Mouse (Mus musculus): Measurements from ENCODE around the gene Atf3. TPM values are rescaled to one million over a fixed set of nuclear protein-coding genes. Genes with fewer than 3 reads are reported as not detected.
A peak's percentile ranks its signal among the peaks of the same experiment; 100 is the strongest.

Atf3 gene
- polyA plus RNA-seq, 1 experiment from 2014 or later, result 1.5 TPM

DNA sequence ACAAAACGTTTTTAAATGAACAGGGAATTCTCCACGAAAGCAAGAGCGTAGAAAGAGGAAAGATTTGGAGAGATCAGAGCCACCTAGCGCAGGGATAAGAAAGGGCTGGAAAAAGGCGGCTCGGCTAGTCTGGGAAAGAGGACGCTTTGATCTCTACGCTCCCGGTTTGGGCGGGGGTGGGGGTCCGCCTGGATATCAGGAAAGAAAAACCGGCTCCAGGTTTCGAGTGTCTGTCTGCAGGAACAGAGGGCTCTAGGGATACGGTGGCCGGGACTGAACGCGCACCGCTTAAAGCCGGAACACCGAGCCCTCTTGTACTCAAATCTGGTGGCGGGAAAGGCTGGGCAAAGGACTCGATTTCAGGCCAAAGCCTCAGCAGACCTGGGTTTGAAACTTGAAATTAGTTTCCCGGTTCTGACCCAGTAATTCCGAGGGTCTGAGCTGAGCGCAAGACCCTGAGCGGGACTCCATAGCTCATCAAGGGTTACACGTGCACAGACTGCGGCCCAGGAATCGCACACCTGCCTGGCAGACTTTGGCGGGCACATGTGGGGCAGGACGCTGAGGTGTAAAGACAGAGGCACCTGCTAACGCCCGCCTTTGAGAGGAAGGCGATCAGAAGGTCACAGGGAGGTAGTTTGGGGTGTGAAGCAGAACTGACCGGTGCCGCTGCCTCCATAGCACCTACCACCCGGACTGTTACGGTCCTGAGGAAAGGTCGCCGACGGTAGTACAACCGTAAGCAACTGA, 33.6 kb downstream of the Atf3 start:
- H3K27ac ChIP-seq (replicated peaks), result no peak overlapping the region
- 1% methylated on average over 42 of the region's 42 CpGs for WGBS
- peak overlapping the region; percentile 50 for H3K4me3 ChIP-seq
- no peaks in the 10 kb centered on the region for H3K36me3 ChIP-seq
- peaks cover 39% of the 10 kb centered on the region for H3K4me1 ChIP-seq
- H3K9ac ChIP-seq (replicated peaks), result peak overlapping the region; percentile 41; the same call in 1 of the 2 replicates
- H3K4me2 ChIP-seq (replicated peaks), result peak overlapping the region; percentile 97
- H3K9me3 ChIP-seq, result no peaks in the 10 kb centered on the region
- peaks cover 87% of the 10 kb centered on the region for H3K27me3 ChIP-seq
- ATAC-seq (replicated peaks), result no peak

DNA sequence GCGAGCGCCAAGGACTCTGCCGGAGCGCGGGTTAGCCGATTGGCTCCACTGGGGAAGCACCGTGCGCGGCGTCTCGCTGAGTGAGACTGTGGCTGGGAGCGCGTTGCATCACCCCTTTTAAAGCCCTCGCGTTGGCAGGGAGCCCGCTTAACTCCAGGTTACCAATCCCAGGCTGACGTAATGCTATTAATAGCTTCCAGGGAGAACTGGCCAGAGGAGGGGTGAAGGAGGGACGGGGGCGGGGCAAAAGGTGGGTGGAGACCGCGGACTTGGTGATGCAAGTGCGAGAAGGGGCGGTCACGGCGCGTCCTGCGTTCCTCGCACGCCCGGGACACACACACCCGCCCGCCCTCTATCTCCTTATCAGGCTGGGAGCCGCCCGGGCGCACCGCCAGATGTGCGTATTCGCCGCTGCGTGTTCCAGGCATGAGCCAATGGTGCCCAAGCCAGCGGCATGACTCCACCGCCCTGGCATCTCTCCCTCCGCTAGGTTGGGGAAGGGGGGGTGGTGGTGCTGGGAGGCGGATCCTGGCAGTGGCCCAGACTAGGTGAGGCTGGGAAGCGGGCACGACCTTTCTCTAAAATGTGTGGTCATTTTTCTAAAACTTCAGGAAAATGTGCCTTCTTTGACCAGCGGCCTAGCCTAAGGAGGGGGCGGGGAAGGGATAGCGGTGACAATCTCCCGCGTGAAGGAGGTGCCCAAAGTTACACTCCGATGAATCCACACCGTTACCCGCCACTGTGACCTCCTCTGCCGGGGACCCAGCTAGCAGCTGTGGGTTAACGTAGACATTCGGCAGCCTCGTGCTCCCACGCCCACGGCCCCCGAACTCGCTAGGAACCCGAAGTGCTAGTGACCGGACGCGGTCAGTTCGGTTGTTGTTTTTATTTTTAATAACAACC, 34.4 kb downstream of the Atf3 start:
- peak overlapping the region; percentile 97 for H3K4me2 ChIP-seq (replicated peaks)
- H3K9me3 ChIP-seq, result no peaks in the 10 kb centered on the region
- no peak overlapping the region for H3K27ac ChIP-seq (replicated peaks)
- peak overlapping the region; percentile 41 for H3K9ac ChIP-seq (replicated peaks)
- peak overlapping the region; percentile 50 for H3K4me3 ChIP-seq
- peaks cover 90% of the 10 kb centered on the region for H3K27me3 ChIP-seq
- peaks cover 39% of the 10 kb centered on the region for H3K4me1 ChIP-seq
- no peaks in the 10 kb centered on the region for H3K36me3 ChIP-seq
- under 1% methylated on average over 66 of the region's 67 CpGs for WGBS
- peak; percentile 82 for ATAC-seq (replicated peaks)

DNA sequence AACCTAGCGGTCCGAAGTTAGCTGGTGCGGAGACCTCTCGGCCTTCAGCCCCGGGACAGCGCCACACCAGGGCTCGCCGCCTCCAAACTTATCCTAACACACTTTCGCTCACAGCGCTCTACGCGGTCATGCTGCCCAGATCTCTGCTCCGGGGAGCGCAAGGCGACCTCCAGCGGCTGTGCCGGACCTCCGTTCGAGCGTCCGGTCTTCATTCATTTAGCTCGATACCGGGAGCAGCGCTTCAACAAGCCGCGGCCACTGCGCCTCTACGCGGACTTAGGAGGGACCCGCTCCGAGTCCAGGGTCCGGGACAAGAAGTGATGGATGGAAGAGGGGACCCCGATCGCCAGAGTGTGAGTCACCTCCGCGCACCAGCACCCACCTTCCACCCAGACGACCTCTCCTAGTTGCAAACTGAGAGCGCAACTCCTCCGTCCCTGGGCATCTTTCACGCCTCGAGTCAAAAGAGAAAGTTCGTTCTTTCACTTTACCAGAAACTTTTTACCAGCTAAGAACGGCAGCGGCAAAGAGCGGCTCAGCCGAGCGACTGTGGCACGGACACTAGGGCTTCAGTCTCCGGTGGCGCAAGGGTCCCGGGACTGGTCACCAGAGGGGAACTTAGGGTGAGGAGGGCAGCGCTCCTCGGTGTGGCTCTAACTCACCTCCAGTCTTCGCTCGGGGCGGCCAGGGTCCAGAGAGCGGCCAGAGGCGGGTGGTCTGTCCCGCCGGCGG, 35.2 kb downstream of the Atf3 start:
- Histone ChIP-seq H3K4me2 (replicated peaks) (peak overlapping the region; percentile 97), H3K36me3 (no peaks in the 10 kb centered on the region), H3K4me1 (peaks cover 39% of the 10 kb centered on the region), H3K27me3 (peaks cover 85% of the 10 kb centered on the region), H3K4me3 (peak overlapping the region; percentile 50), H3K9me3 (no peaks in the 10 kb centered on the region), H3K9ac (replicated peaks) (peak overlapping the region; percentile 41), H3K27ac (replicated peaks) (no peak overlapping the region)
- WGBS, result under 1% methylated on average over 61 of the region's 61 CpGs
- peak; percentile 27; the same call in 1 of the 2 replicates for ATAC-seq (replicated peaks)

DNA sequence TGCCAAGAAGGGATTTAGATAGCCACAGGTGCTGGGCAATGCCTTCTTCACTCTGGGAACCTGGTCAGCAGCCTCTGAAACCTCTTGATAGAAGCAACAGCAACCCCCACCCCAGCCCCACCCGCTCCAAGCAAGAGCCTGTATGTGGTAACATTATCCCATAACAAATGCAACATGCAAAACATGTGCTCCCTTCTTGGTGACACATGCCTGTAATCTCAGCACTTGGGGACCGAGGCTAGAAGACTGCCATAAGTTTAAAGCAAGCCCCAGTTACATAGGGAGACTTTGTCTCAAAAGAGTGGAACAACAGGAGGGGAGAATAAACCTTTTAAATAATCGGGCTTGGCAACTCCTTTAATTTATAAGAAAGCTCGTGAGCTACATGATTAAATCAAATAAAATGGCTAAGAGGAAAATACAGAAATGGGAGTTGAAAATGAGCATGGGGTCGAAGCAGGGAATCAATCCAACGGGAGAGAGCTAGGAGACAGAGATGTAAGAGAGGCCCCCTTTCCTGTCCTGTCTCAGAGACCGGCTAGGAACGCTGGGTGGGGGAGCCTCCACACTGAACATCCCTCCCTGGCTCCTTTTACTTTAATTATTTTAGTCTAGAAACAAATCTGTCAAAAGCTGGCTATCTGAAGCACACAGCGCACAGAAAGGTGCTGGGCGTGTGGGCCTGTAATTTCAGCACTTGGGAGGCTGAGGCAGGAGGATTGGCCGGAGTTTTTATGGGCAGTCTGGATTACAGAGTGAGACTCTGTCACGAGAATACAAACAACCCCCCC, 36.2 kb downstream of the Atf3 start:
- Histone ChIP-seq H3K4me3 (no peak overlapping the region), H3K9me3 (no peaks in the 10 kb centered on the region), H3K4me2 (replicated peaks) (no peak overlapping the region), H3K9ac (replicated peaks) (no peak overlapping the region), H3K36me3 (no peaks in the 10 kb centered on the region), H3K27ac (replicated peaks) (no peak overlapping the region), H3K27me3 (peaks cover 76% of the 10 kb centered on the region), H3K4me1 (peaks cover 39% of the 10 kb centered on the region)
- WGBS, result 45% methylated on average over 12 of the region's 12 CpGs
- no peak for ATAC-seq (replicated peaks)

DNA sequence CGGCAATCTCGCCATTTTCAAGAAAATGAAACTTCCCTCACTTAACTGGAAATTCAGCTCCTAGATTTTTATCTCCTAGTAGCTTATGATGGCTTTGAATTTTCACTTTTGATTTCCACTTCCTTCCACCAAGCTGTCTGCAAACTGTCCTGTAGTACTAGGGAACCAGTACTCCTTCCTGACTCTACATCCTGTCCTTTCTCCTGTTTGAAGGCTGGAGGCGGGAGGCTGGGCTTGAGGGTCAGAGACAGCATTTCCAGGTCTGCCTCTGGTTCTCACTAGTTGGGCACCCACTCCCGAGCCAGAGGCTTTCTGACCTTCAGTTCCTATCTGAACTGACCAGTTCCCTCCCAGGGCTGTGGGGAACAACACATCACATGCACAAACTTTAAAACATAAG, 37.4 kb downstream of the Atf3 start:
- Histone ChIP-seq H3K27ac (replicated peaks) (no peak overlapping the region), H3K4me2 (replicated peaks) (no peak overlapping the region), H3K9ac (replicated peaks) (no peak overlapping the region), H3K36me3 (no peaks in the 10 kb centered on the region), H3K4me3 (no peak overlapping the region), H3K4me1 (peaks cover 32% of the 10 kb centered on the region), H3K9me3 (no peaks in the 10 kb centered on the region), H3K27me3 (peaks cover 64% of the 10 kb centered on the region)
- no peak for ATAC-seq (replicated peaks)
- 73% methylated on average over 4 of the region's 4 CpGs for WGBS

DNA sequence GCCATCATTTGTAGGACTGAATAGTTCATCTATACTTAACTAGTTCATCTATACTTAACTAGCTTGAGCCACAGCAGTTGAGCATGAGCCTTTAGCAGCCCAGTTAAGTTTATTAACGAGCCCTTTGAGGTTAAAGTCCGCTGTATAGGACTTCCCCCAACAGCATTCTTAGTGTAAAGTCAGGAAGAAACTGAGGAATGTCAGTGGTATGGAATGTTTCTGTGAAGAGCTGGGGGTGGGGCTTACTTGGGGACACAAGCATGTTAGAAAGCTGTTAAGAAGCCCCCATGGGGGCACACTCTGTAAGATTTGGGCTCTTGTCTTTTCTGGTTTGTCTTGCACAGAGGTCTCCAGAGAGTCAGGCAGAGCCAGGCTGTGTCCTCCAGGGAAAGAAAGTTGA, 38.0 kb downstream of the Atf3 start:
- no peak for ATAC-seq (replicated peaks)

DNA sequence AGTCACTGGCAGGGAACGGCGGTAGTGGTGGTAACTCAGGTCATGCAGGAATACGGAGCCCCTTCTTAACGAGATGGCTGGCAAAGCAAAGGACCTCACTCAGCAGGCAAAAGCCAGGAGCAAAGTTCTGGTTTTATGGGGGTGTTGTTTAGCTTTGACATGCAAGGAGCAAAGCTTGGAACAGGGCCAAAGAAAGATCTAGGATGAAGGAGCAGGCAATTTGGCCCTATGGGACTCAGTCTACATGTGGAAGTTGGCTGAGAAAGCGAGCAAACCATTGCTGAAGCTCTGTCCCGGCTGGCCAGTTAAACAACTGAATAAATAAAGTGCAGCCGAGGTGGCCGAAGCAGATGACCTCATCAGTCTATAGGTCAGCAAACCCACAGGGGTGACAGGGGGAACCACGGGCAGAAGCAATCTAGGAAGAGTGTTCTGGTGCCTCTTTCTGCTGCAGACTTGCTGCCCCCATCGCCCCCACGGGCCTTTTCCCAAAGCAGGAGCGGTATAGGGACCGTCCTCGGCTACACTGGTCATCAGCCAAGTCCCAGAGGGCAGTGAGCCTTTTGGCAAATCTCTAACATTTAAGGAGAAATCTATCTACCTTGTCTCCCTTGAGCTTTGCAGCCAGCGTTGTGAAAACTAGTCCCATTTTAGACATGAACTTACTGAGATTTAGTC, 39.2 kb downstream of the Atf3 start:
- WGBS, result 42% methylated on average over 15 of the region's 15 CpGs
- no peak overlapping the region for H3K4me3 ChIP-seq
- H3K9ac ChIP-seq (replicated peaks), result no peak overlapping the region
- H3K27me3 ChIP-seq, result peaks cover 47% of the 10 kb centered on the region
- H3K27ac ChIP-seq (replicated peaks), result no peak overlapping the region
- H3K4me2 ChIP-seq (replicated peaks), result no peak overlapping the region
- peaks cover 15% of the 10 kb centered on the region for H3K4me1 ChIP-seq
- ATAC-seq (replicated peaks), result no peak
- no peaks in the 10 kb centered on the region for H3K36me3 ChIP-seq
- no peaks in the 10 kb centered on the region for H3K9me3 ChIP-seq

More for the DNA sequence above, 38.0 kb downstream of the Atf3 start:
- Histone ChIP-seq H3K4me1 (peaks cover 27% of the 10 kb centered on the region), H3K9ac (replicated peaks) (no peak overlapping the region), H3K4me3 (no peak overlapping the region), H3K9me3 (no peaks in the 10 kb centered on the region), H3K27me3 (peaks cover 58% of the 10 kb centered on the region), H3K4me2 (replicated peaks) (no peak overlapping the region), H3K36me3 (no peaks in the 10 kb centered on the region), H3K27ac (replicated peaks) (no peak overlapping the region)
- WGBS, result 29% methylated on average over 2 of the region's 2 CpGs

DNA sequence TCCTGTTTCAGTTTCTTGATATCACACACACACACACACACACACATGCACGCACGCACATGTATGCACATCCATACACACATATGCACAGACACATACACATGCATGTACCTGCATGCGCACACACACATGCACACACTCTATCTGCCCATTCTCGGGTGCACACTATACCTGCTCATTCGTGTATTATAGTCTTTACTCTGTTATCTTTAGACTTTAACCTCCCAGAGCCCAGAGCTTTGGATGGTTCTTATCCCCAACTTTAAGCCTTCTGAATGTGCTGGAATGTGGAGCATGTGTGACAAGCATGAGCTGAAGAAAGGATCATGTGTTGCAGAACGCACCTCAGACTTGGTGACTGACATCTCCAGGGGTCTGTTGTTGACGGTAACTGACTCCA, 41.0 kb downstream of the Atf3 start:
- no peak overlapping the region for H3K4me3 ChIP-seq
- H3K4me1 ChIP-seq, result no peaks in the 10 kb centered on the region
- WGBS, result 81% methylated on average over 7 of the region's 7 CpGs
- ATAC-seq (replicated peaks), result no peak
- no peak overlapping the region for H3K4me2 ChIP-seq (replicated peaks)
- peaks cover 31% of the 10 kb centered on the region for H3K27me3 ChIP-seq
- H3K9ac ChIP-seq (replicated peaks), result no peak overlapping the region
- H3K36me3 ChIP-seq, result no peaks in the 10 kb centered on the region
- no peak overlapping the region for H3K27ac ChIP-seq (replicated peaks)
- H3K9me3 ChIP-seq, result no peaks in the 10 kb centered on the region

DNA sequence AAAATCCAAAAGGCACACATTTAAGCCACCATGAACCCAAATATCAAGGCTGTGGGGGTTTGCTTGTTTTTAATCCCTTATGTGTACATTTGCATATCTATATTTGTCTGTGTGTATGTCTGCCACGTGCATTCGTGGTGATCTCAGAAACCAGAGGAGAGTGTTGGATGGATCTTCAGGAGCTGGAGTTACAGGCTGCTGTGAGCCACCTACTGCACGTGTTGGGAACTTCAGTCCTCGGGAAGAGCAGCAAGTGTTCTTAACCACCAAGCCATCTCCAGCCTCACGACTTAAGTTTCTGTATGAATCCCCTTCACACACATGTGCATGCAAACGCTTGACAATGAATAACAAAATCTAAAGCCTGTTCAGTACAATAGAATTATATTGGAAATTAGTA, 45.4 kb downstream of the Atf3 start:
- Histone ChIP-seq H3K9ac (replicated peaks) (no peak overlapping the region), H3K27me3 (no peaks in the 10 kb centered on the region), H3K9me3 (no peaks in the 10 kb centered on the region), H3K4me3 (no peak overlapping the region), H3K27ac (replicated peaks) (no peak overlapping the region), H3K36me3 (no peaks in the 10 kb centered on the region), H3K4me1 (no peaks in the 10 kb centered on the region), H3K4me2 (replicated peaks) (no peak overlapping the region)
- 19% methylated on average over 6 of the region's 6 CpGs for WGBS
- ATAC-seq (replicated peaks), result no peak

DNA sequence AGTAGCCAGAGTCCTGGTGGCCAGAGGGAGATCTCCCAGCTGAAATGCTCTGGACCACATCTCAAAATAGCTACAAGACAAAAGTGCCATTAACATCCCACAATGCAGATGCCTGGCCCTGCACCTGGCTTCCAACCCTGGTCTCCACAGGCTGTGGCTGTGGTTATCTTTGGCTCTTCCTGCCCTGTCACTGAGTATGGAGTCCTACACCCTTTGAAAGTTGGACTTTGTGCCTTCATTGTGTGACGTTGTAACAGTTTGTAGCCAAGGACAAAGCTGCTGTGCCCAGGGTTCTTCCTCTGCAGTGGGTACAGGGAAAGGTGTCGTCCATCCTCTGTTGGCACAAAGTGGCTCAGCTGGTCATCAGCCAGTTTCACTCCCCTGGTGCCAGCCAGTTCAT, 47.4 kb downstream of the Atf3 start:
- Histone ChIP-seq H3K36me3 (no peaks in the 10 kb centered on the region), H3K4me2 (replicated peaks) (no peak overlapping the region), H3K27ac (replicated peaks) (no peak overlapping the region), H3K9me3 (no peaks in the 10 kb centered on the region), H3K27me3 (no peaks in the 10 kb centered on the region), H3K4me3 (no peak overlapping the region), H3K9ac (replicated peaks) (no peak overlapping the region), H3K4me1 (peaks cover 4% of the 10 kb centered on the region; the same call in 1 of the 2 replicates)
- no peak for ATAC-seq (replicated peaks)
- WGBS, result 82% methylated on average over 2 of the region's 2 CpGs

DNA sequence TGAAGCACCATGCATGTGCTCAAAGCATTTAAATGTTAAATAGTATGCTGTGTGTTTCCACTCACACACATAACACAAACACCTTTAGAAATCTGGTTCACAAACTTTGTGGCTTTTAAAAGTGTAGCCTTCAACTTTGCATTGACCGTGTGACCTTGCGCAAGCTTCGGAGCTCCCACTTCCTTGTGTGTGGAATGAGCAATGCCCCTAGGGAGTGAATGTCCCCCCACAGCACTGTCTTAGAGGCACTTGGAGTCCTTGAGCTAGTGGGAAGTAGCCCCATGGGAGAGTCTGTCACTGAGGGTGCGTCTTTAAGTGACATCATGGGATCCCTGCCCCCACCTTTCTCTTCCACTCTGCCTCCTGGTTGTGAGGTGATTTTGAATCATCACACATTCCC, 51.6 kb downstream of the Atf3 start:
- H3K36me3 ChIP-seq, result no peaks in the 10 kb centered on the region
- no peak overlapping the region for H3K4me2 ChIP-seq (replicated peaks)
- no peaks in the 10 kb centered on the region for H3K9me3 ChIP-seq
- H3K4me1 ChIP-seq, result peaks cover 4% of the 10 kb centered on the region; the same call in 1 of the 2 replicates
- WGBS, result 84% methylated on average over 4 of the region's 4 CpGs
- H3K27ac ChIP-seq (replicated peaks), result no peak overlapping the region
- no peaks in the 10 kb centered on the region for H3K27me3 ChIP-seq
- no peak for ATAC-seq (replicated peaks)
- H3K4me3 ChIP-seq, result no peak overlapping the region
- no peak overlapping the region for H3K9ac ChIP-seq (replicated peaks)

Measured in forebrain, embryonic 15.5 days (tissue).